Mouse (Mus musculus): ENCODE results near the gene Lrrc4. TPM values are rescaled to one million over a fixed set of nuclear protein-coding genes. Genes with fewer than 3 reads are reported as not detected.

The Lrrc4 gene
- polyA plus RNA-seq, 1 experiment from 2014 or later: 6.7 TPM

- ATAC-seq: peak; percentile 86
- H3K4me3 ChIP-seq (ENCODE audit: low read depth, low read length): peak overlapping the region; percentile 88
- no peaks in the 10 kb centered on the region for H3K9me3 ChIP-seq (replicated peaks; ENCODE audit: control insufficient read depth, low read length, poor library complexity, severe bottlenecking)
- H3K4me1 ChIP-seq (ENCODE audit: control insufficient read depth, insufficient read depth, low read length): peaks cover 35% of the 10 kb centered on the region
- peak overlapping the region; percentile 97 for H3K9ac ChIP-seq (ENCODE audit: low read depth, low read length)
- peak overlapping the region; percentile 92 for H3K4me2 ChIP-seq (ENCODE audit: low read length)
- H3K27ac ChIP-seq (ENCODE audit: low read length): peak overlapping the region; percentile 96
- no peaks in the 10 kb centered on the region for H3K36me3 ChIP-seq (ENCODE audit: control insufficient read depth, insufficient read depth, low read length)
- H3K27me3 ChIP-seq (ENCODE audit: control insufficient read depth, insufficient read depth, low read depth, low read length): no peaks in the 10 kb centered on the region
- 1% methylated on average over 49 of the region's 58 CpGs for WGBS
Observed at GRCm38 (mm10) chr6:28832751-28833291, 1.3 kb upstream of the Lrrc4 start.

- H3K36me3 ChIP-seq (ENCODE audit: control insufficient read depth, insufficient read depth, low read length): no peaks in the 10 kb centered on the region
- H3K9me3 ChIP-seq (replicated peaks; ENCODE audit: control insufficient read depth, low read length, poor library complexity, severe bottlenecking): no peaks in the 10 kb centered on the region
- peak overlapping the region; percentile 96 for H3K27ac ChIP-seq (ENCODE audit: low read length)
- H3K27me3 ChIP-seq (ENCODE audit: control insufficient read depth, insufficient read depth, low read depth, low read length): no peaks in the 10 kb centered on the region
- H3K9ac ChIP-seq (ENCODE audit: low read depth, low read length): peak overlapping the region; percentile 97
- H3K4me2 ChIP-seq (ENCODE audit: low read length): peak overlapping the region; percentile 92
- peak; percentile 57 for ATAC-seq
- H3K4me1 ChIP-seq (ENCODE audit: control insufficient read depth, insufficient read depth, low read length): peaks cover 42% of the 10 kb centered on the region
- H3K4me3 ChIP-seq (ENCODE audit: low read depth, low read length): peak overlapping the region; percentile 88
- 0% methylated on average over 44 of the region's 82 CpGs for WGBS
Observed at GRCm38 (mm10) chr6:28831854-28832750, 555 bp upstream of the Lrrc4 start.

DNA sequence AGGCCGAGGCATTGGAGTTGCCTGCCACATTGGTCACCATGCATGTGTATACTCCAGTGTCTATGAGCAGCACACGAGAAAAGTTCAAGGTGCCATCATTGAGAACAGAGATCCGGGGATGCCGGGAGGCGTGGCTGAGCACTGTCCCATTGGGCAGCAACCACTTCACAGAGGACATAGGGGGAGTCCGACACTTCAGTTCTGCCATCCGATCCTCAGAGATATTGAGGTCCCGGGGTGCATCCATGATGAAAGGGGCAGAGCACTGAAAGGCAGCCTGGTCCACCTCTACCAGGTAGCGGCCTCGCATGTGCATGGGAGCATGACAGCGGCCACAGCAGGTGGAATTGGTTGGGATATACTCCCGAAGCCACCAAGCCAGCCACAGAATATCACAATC, 1.2 kb downstream of the Lrrc4 start:
- Histone ChIP-seq H3K9me3 (replicated peaks; ENCODE audit: control insufficient read depth, low read length, poor library complexity, severe bottlenecking) (no peaks in the 10 kb centered on the region), H3K4me1 (ENCODE audit: control insufficient read depth, insufficient read depth, low read length) (peaks cover 60% of the 10 kb centered on the region), H3K4me3 (ENCODE audit: low read depth, low read length) (peak overlapping the region; percentile 88), H3K9ac (ENCODE audit: low read depth, low read length) (no peak overlapping the region), H3K27ac (ENCODE audit: low read length) (no peak overlapping the region), H3K27me3 (ENCODE audit: control insufficient read depth, insufficient read depth, low read depth, low read length) (no peaks in the 10 kb centered on the region), H3K4me2 (ENCODE audit: low read length) (peak overlapping the region; percentile 92), H3K36me3 (ENCODE audit: control insufficient read depth, insufficient read depth, low read length) (no peaks in the 10 kb centered on the region)
- 92% methylated on average over 12 of the region's 12 CpGs for WGBS
- no peak for ATAC-seq

DNA sequence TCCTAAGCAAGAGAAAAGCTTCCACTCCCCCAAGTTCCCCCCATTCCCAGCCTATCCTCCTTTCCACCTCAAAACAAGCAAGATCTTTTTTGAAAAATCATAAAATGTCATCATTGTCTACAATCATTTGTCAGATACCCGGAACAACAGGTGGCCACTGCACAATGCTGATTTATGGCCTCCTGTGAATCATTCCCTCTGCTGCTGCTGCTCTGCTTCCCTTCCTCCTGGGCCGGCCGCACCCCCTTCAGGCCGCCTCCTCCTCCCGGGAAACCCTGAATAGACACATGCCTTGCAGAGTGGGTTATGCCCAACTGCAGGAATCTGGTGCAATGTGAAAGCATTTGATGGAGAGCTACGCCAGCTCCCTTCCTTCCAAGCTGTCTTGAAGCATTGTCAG, 3.0 kb downstream of the Lrrc4 start:
- Histone ChIP-seq H3K27ac (ENCODE audit: low read length) (peak overlapping the region; percentile 30; the same call in 1 of the 2 replicates), H3K4me3 (ENCODE audit: low read depth, low read length) (peak overlapping the region; percentile 46), H3K9ac (ENCODE audit: low read depth, low read length) (peak overlapping the region; percentile 60), H3K36me3 (ENCODE audit: control insufficient read depth, insufficient read depth, low read length) (no peaks in the 10 kb centered on the region), H3K9me3 (replicated peaks; ENCODE audit: control insufficient read depth, low read length, poor library complexity, severe bottlenecking) (no peaks in the 10 kb centered on the region), H3K4me1 (ENCODE audit: control insufficient read depth, insufficient read depth, low read length) (peaks cover 64% of the 10 kb centered on the region), H3K27me3 (ENCODE audit: control insufficient read depth, insufficient read depth, low read depth, low read length) (no peaks in the 10 kb centered on the region), H3K4me2 (ENCODE audit: low read length) (peak overlapping the region; percentile 92)
- 9% methylated on average over 6 of the region's 6 CpGs for WGBS
- no peak for ATAC-seq

DNA sequence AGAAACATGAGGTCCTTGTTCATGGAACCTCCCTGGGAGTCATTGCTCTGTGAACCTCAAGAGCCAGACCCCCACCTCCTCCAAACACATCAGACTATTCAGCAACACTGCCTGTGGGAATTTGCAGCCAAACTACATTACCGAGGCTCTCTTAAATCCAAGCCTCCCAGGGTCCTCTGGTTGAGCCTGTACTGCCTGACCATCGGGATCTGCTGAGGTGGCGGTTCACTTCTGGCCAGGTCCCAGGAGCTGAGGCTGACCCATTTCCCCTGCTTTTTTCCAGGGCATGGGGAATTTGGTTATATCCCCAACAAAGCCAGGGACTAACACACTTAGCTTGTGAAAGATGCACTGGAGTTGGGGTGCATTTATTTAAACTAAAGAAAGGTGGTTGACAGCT, 4.0 kb downstream of the Lrrc4 start:
- Histone ChIP-seq H3K27me3 (ENCODE audit: control insufficient read depth, insufficient read depth, low read depth, low read length) (no peaks in the 10 kb centered on the region), H3K9me3 (replicated peaks; ENCODE audit: control insufficient read depth, low read length, poor library complexity, severe bottlenecking) (no peaks in the 10 kb centered on the region), H3K4me3 (ENCODE audit: low read depth, low read length) (peak overlapping the region; percentile 46), H3K4me2 (ENCODE audit: low read length) (peak overlapping the region; percentile 92), H3K4me1 (ENCODE audit: control insufficient read depth, insufficient read depth, low read length) (peaks cover 68% of the 10 kb centered on the region), H3K9ac (ENCODE audit: low read depth, low read length) (peak overlapping the region; percentile 57), H3K27ac (ENCODE audit: low read length) (peak overlapping the region; percentile 47), H3K36me3 (ENCODE audit: control insufficient read depth, insufficient read depth, low read length) (no peaks in the 10 kb centered on the region)
- no peak for ATAC-seq
- WGBS: 8% methylated on average over 3 of the region's 3 CpGs

DNA sequence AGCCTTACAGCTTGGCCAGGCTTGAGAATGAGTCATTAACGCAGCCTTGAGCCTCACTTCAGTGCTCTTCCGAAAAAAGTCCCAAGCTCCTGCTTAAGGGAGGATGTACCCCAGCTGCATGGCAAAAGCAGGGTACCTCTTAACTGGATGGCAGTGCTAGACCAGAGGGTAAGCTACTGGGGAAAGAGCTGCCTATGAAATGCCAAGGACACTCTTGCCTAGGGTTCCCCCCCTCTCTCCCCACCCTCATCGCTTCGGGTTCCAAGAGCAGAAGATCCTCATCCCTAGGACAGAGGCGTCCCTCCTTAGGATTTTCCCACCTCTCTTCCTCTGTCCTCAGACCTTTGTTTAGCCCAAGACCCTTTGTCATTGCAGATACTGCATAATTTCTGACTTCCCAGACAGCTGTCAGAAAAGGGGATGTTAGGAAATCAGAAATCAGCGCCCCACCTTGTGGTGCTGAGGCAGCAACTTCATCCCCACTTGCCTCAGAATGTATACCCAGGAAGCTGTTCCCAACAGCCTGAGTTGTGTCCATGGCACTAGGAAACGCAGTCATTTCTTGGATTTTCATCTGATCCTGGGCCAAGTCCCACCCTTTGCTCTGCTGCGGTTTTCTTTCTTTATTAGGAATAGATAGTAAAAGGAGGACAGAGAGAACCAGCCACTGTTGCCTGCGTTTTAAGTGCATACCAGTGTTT, 4.7 kb downstream of the Lrrc4 start:
- Histone ChIP-seq H3K27ac (ENCODE audit: low read length) (peak overlapping the region; percentile 47), H3K4me2 (ENCODE audit: low read length) (peak overlapping the region; percentile 92), H3K4me3 (ENCODE audit: low read depth, low read length) (peak overlapping the region; percentile 46), H3K9me3 (replicated peaks; ENCODE audit: control insufficient read depth, low read length, poor library complexity, severe bottlenecking) (no peaks in the 10 kb centered on the region), H3K4me1 (ENCODE audit: control insufficient read depth, insufficient read depth, low read length) (peaks cover 68% of the 10 kb centered on the region), H3K36me3 (ENCODE audit: control insufficient read depth, insufficient read depth, low read length) (no peaks in the 10 kb centered on the region; the same call in 1 of the 2 replicates), H3K27me3 (ENCODE audit: control insufficient read depth, insufficient read depth, low read depth, low read length) (no peaks in the 10 kb centered on the region), H3K9ac (ENCODE audit: low read depth, low read length) (peak overlapping the region; percentile 57)
- 39% methylated on average over 9 of the region's 9 CpGs for WGBS
- no peak for ATAC-seq

- Histone ChIP-seq H3K9me3 (replicated peaks; ENCODE audit: control insufficient read depth, low read length, poor library complexity, severe bottlenecking) (no peaks in the 10 kb centered on the region), H3K4me1 (ENCODE audit: control insufficient read depth, insufficient read depth, low read length) (peaks cover 64% of the 10 kb centered on the region), H3K27me3 (ENCODE audit: control insufficient read depth, insufficient read depth, low read depth, low read length) (no peaks in the 10 kb centered on the region), H3K36me3 (ENCODE audit: control insufficient read depth, insufficient read depth, low read length) (peaks cover 5% of the 10 kb centered on the region; the same call in 1 of the 2 replicates), H3K27ac (ENCODE audit: low read length) (no peak overlapping the region), H3K4me3 (ENCODE audit: low read depth, low read length) (no peak overlapping the region), H3K9ac (ENCODE audit: low read depth, low read length) (no peak overlapping the region), H3K4me2 (ENCODE audit: low read length) (peak overlapping the region; percentile 92)
- ATAC-seq: no peak
- 48% methylated on average over 3 of the region's 3 CpGs for WGBS
Observed at GRCm38 (mm10) chr6:28825894-28826293, 5.7 kb downstream of the Lrrc4 start.

DNA sequence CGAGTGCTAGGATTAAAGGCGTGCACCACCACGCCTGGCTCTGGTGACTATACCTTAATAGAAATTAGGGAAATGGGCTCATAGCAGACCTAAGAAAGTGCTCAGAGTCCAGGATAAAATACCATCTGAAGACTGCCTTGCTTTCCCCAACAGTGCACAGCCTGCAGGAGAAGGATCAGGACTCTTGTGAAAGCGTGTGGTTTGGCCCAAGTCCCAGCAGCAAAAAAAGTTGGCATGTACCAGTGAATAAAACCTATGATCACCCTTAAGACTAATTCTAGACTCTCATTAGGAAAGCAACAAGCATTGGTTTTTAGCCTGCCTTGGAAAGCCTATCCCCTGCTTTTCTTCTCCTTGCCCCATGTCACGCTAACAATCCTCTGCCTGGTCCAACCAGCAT, 7.7 kb downstream of the Lrrc4 start:
- no peaks in the 10 kb centered on the region for H3K9me3 ChIP-seq (replicated peaks; ENCODE audit: control insufficient read depth, low read length, poor library complexity, severe bottlenecking)
- no peak overlapping the region for H3K27ac ChIP-seq (ENCODE audit: low read length)
- 93% methylated on average over 5 of the region's 5 CpGs for WGBS
- no peak overlapping the region for H3K4me2 ChIP-seq (ENCODE audit: low read length)
- H3K27me3 ChIP-seq (ENCODE audit: control insufficient read depth, insufficient read depth, low read depth, low read length): no peaks in the 10 kb centered on the region
- no peak for ATAC-seq
- peaks cover 5% of the 10 kb centered on the region; the same call in 1 of the 2 replicates for H3K36me3 ChIP-seq (ENCODE audit: control insufficient read depth, insufficient read depth, low read length)
- H3K4me1 ChIP-seq (ENCODE audit: control insufficient read depth, insufficient read depth, low read length): peaks cover 50% of the 10 kb centered on the region
- no peak overlapping the region for H3K9ac ChIP-seq (ENCODE audit: low read depth, low read length)
- no peak overlapping the region for H3K4me3 ChIP-seq (ENCODE audit: low read depth, low read length)

Measured in midbrain, embryonic 16.5 days (tissue).